Mouse (Mus musculus) G1E-ER4 (cell line): ENCODE results near the gene Vti1b. TPM values are rescaled to one million over a fixed set of nuclear protein-coding genes. Genes with fewer than 3 reads are reported as not detected.

Experiments
- GATA1 ChIP-seq: IDR thresholded peaks from one replicate; pipeline ENCODE4 v1.8.0; 2012; ENCODE audit warnings: low read length, inconsistent platforms
- polyA plus RNA-seq: library from polyadenylated mRNA; stranded (reverse); fragments of >175 nt; gene quantifications from 2 replicates; pipeline ENCODE4 v1.2.3, GENCODE M21; 2012

The Vti1b gene
- polyA plus RNA-seq, 1 experiment = 73.3 TPM

DNA sequence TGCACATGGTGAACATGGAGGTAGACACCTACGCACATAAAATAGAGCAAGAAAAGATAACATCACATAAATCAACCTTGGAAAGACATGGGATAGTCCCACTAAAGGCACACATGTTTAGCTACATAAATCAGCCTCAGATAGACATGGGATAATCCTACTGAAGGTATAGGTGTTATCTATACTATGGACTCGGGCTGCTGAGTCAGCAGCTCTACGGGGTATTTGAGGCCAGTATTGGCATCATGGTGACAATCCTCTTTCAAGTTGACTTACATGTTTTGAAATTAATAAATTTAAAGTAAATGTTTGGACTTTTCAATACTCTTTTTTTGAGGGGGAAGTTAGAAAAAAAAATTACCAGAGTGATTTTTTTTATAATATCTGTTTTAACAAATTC is 9.6 kb downstream of the Vti1b start:
- no peak for TF ChIP-seq GATA1

DNA sequence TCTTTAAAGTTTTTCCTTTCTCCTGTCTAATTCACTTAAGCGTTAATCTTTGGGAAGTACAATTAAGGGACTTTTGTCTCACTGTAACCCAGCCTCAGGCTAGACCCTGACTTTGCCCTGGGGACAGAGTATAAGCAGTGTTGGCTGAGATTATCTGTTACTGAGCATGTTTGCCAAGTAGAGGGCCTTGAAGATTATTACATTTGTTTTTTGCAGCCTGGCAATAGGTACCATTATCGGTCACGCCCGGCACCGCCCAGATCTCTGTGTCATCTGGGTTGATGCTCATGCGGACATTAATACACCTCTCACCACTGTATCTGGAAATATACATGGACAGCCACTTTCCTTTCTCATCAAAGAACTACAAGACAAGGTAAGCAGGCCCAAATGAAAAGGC is 22.8 kb downstream of the Vti1b start:
- TF ChIP-seq GATA1 = no peak

- no peak for TF ChIP-seq GATA1
Measured at GRCm38 (mm10) chr12:79141384-79141783, 31.1 kb downstream of the Vti1b start.

GRCm38 (mm10) chr12:79140811-79141210 is 31.7 kb downstream of the Vti1b start:
- TF ChIP-seq GATA1 = no peak

GRCm38 (mm10) chr12:79139417-79139816 is 33.0 kb downstream of the Vti1b start:
- no peak for TF ChIP-seq GATA1

DNA sequence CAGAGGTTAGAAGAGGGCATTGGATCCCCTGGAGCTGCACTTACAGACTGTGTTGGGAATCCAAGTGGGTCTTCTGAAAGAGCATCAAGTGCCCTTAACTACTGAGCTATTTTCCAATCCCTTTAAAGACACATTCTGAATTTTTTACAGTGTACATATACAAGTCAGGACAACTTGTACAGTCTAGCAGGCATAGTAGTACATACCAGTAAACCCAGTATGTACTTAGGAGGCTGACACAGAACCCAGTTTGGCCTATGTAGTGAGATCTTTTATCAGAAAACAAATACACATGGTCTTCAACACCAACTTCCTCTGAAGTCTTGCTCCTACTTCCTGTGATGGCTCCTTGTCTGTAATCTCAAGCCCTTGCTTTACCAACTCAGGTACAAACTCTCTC is 33.5 kb downstream of the Vti1b start:
- TF ChIP-seq GATA1 = no peak

DNA sequence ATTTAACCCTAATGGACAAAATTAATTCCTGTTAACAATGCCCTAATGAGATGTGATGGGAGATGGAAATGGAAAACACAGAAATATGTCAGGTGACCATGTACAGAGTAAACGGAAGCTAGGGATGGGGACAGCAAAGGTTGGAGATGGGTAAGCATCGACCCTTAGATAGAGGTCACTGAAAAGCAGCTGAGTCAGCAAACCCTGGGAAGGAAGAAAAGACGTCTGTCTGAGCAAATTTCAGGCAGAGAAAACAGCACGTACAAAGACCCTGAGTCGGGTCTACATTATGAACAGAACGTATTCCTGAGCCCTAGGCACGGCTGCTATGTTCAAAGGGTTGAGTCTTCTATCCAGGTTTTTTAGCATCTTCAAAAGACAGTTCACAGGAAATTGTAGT is 35.5 kb downstream of the Vti1b start:
- TF ChIP-seq GATA1 = no peak

- TF ChIP-seq GATA1 = no peak
Measured at GRCm38 (mm10) chr12:79135105-79135504, 37.4 kb downstream of the Vti1b start.

GRCm38 (mm10) chr12:79134676-79135075 is 37.8 kb downstream of the Vti1b start:
- TF ChIP-seq GATA1 = no peak

- TF ChIP-seq GATA1 = no peak
Measured at GRCm38 (mm10) chr12:79131706-79132460, 40.6 kb downstream of the Vti1b start.

DNA sequence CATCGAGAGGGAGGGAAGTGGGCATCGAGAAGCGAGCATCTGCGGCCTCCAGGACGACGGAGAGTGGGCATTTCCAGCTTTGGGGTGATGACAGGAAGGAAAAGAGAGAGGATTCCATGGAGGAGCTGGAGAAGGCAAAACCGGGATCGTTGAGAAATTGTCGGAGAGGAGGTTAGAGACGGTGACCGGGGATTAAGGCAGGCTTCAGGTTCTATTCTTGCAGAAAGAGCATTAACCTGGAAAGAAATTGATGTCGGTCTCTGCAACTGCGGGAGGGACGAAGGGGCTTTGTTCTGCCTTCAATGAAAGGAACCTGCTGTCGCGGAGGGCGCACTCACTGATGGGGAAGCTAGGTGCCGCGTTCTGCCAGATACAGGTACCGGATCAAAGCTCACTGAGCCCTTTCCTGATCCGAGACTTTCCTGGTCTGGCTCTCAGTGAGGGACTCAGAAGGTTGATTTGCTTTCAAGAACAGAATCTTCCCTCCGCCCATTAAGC is 41.2 kb downstream of the Vti1b start:
- no peak for TF ChIP-seq GATA1

- no peak for TF ChIP-seq GATA1
Measured at GRCm38 (mm10) chr12:79130299-79131177, 41.9 kb downstream of the Vti1b start, which contains the start of gene Arg2. TSS of gene Arg2 (plus strand) at chr12:79130777.

DNA sequence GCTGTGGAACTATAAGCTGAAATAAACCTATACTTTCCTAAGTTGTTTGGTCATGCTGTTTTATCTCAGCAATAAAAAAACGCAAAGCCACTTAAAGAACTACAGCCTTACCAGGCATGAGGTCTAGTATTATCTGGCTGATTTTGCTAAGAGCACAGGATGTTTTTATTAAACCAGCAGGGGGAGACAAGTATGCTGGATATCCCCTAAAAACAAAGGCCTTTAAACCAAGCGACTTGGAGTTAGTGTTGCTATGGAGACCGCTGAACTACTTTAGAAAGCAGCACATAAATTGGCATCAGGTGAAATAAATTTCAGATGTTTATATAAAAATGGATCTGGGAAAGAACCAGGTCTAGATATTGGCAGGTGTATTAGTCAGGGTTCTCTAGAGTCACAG is 49.6 kb downstream of the Vti1b start:
- TF ChIP-seq GATA1 = no peak

GRCm38 (mm10) chr12:79118991-79119390 is 53.5 kb downstream of the Vti1b start:
- TF ChIP-seq GATA1 = no peak

Other genes starting within 250 kb of the Vti1b start
- 5.3 and 6.1 TPM in 2 replicates for gene Tmem229b, start 165.0 kb downstream of the Vti1b start, polyA plus RNA-seq
- gene Plekhh1, start 143.5 kb downstream of the Vti1b start, polyA plus RNA-seq = not detected in 2 replicates
- gene Pigh, start 83.0 kb downstream of the Vti1b start, polyA plus RNA-seq = 10.3 and 14.1 TPM in 2 replicates
- not detected in 2 replicates for gene Arg2, start 41.9 kb downstream of the Vti1b start, polyA plus RNA-seq
- gene Rdh11, start 19.6 kb upstream of the Vti1b start, polyA plus RNA-seq = 1.6 and 2.1 TPM in 2 replicates
- gene Rdh12, start 36.2 kb upstream of the Vti1b start, polyA plus RNA-seq = not detected in 2 replicates
- gene Zfyve26, start 123.6 kb upstream of the Vti1b start, polyA plus RNA-seq = 4.6 and 9.0 TPM in 2 replicates
- gene Rad51b, start 124.6 kb upstream of the Vti1b start, polyA plus RNA-seq = 0.42 and 0.51 TPM in 2 replicates